Mouse (Mus musculus) ES-E14 (cell line): ENCODE measurements around the gene Gm21060.

Source experiments
- CHD2 ChIP-seq: IDR thresholded peaks from 2 replicates; pipeline ENCODE4 v1.6.1; 2014; ENCODE audit warnings: mild to moderate bottlenecking, low read depth, low read length, inconsistent platforms
- HCFC1 ChIP-seq: IDR thresholded peaks from 2 replicates; pipeline ENCODE4 v1.6.1; 2012; ENCODE audit warnings: low read length, inconsistent platforms, borderline replicate concordance; ENCODE audit not compliant: insufficient read depth
- MAFK ChIP-seq: IDR thresholded peaks from 2 replicates; pipeline ENCODE4 v1.6.1; 2014; ENCODE audit warnings: mild to moderate bottlenecking, low read depth, low read length, inconsistent platforms; ENCODE audit not compliant: insufficient read depth
- ZC3H11A ChIP-seq: IDR thresholded peaks from 2 replicates; pipeline ENCODE4 v1.6.1; 2012; ENCODE audit warnings: low read depth, mild to moderate bottlenecking, inconsistent platforms, low read length, borderline replicate concordance
- ZNF384 ChIP-seq: IDR thresholded peaks from 2 replicates; pipeline ENCODE4 v1.6.1; 2012; ENCODE audit warnings: low read depth, low read length, inconsistent platforms

DNA sequence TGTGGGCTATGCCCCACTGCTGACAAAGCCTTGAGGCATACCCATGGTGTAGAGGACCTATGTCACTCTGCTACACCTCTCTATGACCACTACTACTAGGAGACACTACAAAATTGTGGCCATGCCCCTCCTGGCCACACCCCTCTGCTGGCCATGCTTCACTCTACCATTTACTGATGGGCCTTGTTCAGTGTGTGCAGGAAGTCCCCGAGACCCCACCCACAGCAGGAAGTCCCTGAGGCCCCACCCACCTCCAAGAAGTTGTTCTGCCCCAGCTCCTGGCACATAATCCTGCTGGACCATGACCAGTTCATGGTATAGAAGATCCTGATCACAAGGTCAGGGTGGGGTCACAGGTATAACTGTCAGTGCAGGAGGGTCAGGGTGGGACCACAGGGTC, 35.6 kb downstream of the Gm21060 start:
- TF ChIP-seq HCFC1 (no peak), CHD2 (no peak), MAFK (no peak), ZNF384 (no peak), ZC3H11A (no peak)
